Mouse (Mus musculus): Measurements from ENCODE around the gene Slc4a4.

DNA sequence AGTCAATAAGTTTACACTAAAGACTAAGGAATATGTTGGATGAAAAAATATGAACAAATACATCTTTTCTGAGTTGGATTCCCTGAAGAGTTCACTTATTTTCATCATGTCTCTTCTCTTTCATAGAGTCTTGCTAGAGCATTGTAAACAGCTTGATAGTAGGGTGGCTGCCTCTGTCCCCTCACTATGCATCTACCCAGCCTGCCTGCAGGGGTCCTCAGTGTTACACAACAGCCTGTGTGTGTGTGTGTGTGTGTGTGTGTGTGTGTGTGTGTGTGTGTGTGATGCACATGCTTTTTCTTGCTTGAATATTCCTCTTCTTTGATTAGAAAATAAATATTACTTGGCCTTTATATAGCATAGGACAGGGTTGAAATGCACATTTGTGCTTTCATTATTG lies 84.9 kb downstream of the Slc4a4 start:
- TF ChIP-seq MYOG (IDR thresholded peaks at IDR 0.05; ENCODE audit: control insufficient read depth in 1 of 3, insufficient read depth in 1 of 3, insufficient read length in 2 of 3, low read depth in 2 of 3) (no peak), USF1 (IDR thresholded peaks at IDR 0.05; ENCODE audit: low read depth) (no peak), POLR2A (IDR thresholded peaks at IDR 0.05; ENCODE audit: insufficient read length, low read depth) (no peak)
